Mouse (Mus musculus) neural tube, postnatal 0 days (tissue): Measurements from ENCODE around the gene Rnf34. TPM values are rescaled to one million over a fixed set of nuclear protein-coding genes. Genes with fewer than 3 reads are reported as not detected.

Experiments
- polyA plus RNA-seq: library from polyadenylated mRNA; unstranded; fragments of >200 nt; fragmentation: Nextera tagmentation; extraction: Ambion mirVana; gene quantifications from 2 replicates; pipeline ENCODE4 v1.2.1, GENCODE M21; 2015

Gene Rnf34
- 38.2 and 38.9 TPM in 2 replicates for polyA plus RNA-seq

DNA sequence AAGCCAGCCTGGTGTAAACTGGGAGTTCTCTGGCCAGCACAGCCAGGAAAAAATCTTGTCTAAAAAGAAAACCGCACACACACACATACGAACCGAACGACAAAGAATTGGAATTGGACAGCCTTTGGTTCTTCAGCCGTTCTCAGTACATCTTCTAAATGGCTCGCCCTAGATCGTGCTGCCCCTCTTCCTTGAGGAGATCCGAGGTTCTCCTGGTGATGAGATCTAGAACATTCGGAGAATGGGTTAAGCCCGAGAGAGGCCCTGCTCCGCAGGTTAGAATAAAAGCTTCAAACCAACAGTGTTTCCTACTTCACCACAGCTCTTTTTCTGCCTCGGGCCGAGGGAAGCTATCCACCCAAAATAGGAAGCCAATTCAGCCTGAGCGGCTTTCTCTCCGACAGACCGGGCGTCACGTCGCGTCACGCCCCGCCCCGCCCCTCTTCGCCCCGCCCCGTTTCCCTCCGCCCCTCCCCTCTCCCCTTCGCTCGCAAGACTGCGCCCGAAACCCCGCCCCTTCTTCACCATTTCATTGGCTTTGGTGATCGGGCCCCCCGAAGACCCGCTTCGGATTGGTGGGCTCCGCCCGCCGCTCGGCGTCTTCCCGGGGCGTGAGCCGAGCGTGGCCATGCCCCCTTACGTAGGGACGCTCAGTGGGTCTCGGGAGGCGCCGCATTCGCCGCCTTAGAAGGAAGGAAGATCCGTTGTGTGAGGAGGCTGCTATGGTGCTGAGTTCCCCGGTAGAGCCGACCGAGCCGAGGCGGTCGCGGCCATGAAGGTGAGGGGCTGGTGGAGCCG, at the start of gene Rnf34:
Gene Rnf34 (plus strand): TSS at position 528 of the 798 bp plus-strand sequence.

DNA sequence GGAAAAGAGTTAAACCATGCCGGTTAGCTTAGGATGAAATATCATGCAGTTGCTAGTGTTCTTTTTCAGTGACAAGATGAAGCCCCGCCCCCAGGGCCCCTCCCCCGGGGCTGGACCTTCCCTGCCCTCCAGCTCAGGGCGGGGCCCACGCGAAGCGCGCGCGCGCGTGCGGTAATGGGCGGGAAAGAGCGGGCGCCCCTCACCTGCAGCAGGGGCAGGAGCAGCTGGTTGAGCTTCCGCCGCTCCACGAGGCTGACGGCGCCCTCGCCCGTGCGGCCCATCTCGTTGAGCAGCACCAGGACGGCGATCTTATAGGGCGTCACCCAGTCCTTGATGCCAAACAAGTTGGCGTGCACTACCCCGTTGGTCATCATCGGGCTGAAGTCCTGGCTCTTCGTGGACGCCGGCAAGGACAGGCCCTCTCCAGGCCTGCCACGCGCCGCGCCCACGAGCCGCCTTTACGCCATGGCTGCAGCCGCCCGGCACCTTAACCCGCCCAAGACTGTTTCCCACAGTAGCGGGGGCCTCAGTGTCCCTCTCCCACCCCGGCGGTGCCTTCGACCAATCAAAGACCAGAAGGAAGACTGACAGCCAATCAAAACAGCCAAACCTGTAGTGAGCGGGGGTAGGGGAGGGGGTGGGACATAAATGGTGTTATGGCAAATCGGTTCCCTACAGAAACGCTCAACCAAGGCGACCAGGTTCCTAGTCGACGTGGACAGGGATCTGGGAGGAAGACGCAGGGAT, 28.9 kb upstream of the Rnf34 start, which contains the start of gene Anapc5:
Gene Anapc5 (minus strand): TSS at position 563 of the 747 bp plus-strand sequence.

Other genes starting within 250 kb of the Rnf34 start
- 59.2 and 63.2 TPM in 2 replicates for gene Ift81, start 235.5 kb upstream of the Rnf34 start, polyA plus RNA-seq
- gene P2rx7, start 206.1 kb upstream of the Rnf34 start, polyA plus RNA-seq: 7.6 and 8.5 TPM in 2 replicates
- 19.1 and 19.5 TPM in 2 replicates for gene P2rx4, start 142.5 kb upstream of the Rnf34 start, polyA plus RNA-seq
- 58.0 and 60.7 TPM in 2 replicates for gene Camkk2, start 70.6 kb upstream of the Rnf34 start, polyA plus RNA-seq
- 300 and 325 TPM in 2 replicates for gene Anapc5, start 28.7 kb upstream of the Rnf34 start, polyA plus RNA-seq
- gene Kdm2b, start 139.8 kb downstream of the Rnf34 start, polyA plus RNA-seq: 62.5 and 67.7 TPM in 2 replicates
- gene Orai1, start 165.0 kb downstream of the Rnf34 start, polyA plus RNA-seq: 21.3 and 25.7 TPM in 2 replicates
- gene Morn3, start 197.0 kb downstream of the Rnf34 start, polyA plus RNA-seq: 1.0 and 1.1 TPM in 2 replicates
- 14.9 and 17.1 TPM in 2 replicates for gene Tmem120b, start 218.4 kb downstream of the Rnf34 start, polyA plus RNA-seq